Mouse (Mus musculus): ENCODE data around the gene Flrt1.

Flrt1 gene

GRCm38 (mm10) chr19:7130317-7130716, 24.8 kb upstream of the Flrt1 start:
- DNase-seq (ENCODE audit: low read depth, low spot score), result no peak

GRCm38 (mm10) chr19:7128551-7129475, 23.3 kb upstream of the Flrt1 start:
- DNase-seq (ENCODE audit: low read depth, low spot score), result peak; percentile 82

- no peak for DNase-seq (ENCODE audit: low read depth, low spot score)
Measured at GRCm38 (mm10) chr19:7126933-7127332, 21.4 kb upstream of the Flrt1 start.

DNA sequence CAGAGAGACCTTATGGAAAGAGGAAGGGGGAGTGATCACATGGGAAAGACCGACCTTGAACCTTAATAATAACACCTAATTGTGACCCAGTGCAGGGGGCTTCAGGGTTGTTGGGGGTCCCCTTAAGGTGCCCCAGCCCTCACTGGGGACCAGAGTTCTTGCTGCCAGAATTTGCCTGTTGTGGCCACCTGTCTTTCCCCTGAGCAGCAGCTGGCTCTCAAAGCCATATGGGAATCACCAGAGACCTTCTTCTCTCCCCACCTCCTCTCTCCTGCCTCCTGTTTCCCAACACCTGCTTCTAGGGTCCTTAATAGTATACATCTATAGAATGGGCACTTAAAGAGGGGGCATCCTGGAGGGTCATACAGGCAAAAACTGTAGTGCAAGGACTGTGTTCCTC, 20.7 kb upstream of the Flrt1 start:
- DNase-seq (ENCODE audit: low read depth, low spot score), result no peak

DNA sequence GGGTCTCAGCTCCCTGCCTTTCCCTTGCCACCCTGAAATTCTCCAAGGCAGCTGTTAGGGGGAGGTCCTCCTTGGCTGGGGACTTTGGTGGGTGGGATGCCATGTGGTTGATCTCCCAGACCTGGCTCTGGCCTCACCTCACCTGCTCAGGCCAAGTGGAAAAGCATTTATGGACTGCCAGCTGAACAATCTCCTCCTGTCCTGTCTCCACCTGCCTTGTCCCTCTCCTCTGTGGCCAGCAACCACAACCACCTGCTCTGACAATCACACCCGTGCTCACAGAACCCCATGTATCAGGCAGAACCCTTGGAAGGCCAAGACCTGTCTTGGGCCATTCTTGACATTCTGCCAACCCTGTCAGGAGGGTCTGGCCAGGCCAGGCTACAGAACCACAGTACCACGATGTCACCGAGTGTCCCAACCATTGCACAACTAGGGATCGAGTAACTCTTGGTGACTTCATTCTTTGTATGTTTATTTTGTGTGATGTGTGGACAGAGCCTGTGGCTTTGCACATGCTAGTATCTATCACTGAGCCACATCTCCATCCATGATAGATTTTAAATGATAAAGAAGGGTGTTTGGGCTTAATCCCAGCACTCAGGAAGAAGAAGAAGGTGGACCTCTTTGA, 20.1 kb upstream of the Flrt1 start:
- no peak for DNase-seq (ENCODE audit: low read depth, low spot score)

GRCm38 (mm10) chr19:7122698-7123306, 17.3 kb upstream of the Flrt1 start:
- DNase-seq (ENCODE audit: low read depth, low spot score), result no peak

DNA sequence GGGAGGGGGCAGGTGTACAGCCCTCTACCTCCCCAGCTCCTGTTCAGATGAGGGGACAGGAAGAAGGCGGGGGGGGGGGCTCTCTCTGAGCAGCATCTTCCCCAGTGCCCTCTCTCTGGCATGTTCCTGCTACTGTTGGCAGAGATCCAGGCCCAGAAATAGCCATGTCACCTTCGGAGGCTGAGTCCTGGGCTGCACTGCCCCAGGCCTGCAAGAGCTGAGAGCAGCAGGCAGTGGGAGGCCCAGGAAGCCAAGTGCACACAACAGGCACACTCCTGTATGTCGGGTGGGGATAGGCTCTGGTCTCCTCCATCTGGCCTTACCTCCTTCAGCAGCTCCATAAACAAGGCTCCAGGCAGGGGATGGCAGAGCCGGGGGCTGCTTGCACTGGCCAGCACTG, 16.7 kb upstream of the Flrt1 start:
- peak; percentile 63 for DNase-seq (ENCODE audit: low read depth, low spot score)

- DNase-seq (ENCODE audit: low read depth, low spot score), result peak; percentile 74
Measured at GRCm38 (mm10) chr19:7121252-7121651, 15.7 kb upstream of the Flrt1 start.

GRCm38 (mm10) chr19:7117653-7118307, 12.3 kb upstream of the Flrt1 start:
- DNase-seq (ENCODE audit: low read depth, low spot score), result no peak

DNA sequence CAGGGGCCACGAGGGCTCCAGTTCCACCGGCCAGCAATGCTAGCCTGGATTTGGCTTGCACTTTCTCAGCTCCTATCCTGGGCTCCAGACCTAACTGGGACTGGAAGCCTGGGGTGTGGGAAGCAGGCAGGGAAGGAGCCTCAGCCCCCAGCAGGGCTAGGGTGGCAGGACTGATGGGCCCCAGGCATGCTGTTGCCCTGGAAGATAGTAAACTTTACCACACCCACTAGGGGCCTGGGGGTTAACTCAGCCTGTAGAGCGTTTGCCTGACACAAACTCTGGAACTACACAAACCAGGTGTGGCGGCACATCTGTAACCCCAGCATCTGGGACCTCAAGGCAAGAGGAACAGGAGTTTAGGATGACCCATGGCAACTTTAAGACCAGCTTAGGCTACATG, 11.6 kb upstream of the Flrt1 start:
- no peak for DNase-seq (ENCODE audit: low read depth, low spot score)

GRCm38 (mm10) chr19:7116038-7116731, 10.7 kb upstream of the Flrt1 start:
- DNase-seq (ENCODE audit: low read depth, low spot score), result no peak

DNA sequence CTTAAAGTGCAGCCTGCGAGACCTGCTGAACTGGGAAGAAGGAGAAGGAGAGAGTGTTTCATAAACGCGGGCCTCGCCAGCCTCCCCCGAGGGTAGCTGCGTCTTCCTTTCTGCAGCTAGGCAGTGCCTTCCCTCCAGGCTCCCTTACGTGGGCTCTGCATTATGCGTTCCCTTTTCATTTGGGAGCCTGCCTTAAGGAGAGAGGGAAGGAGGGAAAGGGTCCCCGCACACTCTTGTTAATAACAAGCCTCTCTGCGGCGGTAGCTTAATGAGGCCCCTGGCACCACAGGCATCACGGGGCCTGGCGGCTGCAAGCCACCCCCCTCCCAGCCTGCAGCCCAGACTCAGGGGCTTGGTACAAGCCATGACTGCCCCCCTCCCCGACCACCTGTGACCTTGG, 8.0 kb upstream of the Flrt1 start:
- DNase-seq (ENCODE audit: low read depth, low spot score), result peak; percentile 63

- no peak for DNase-seq (ENCODE audit: low read depth, low spot score)
Measured at GRCm38 (mm10) chr19:7112628-7113027, 7.1 kb upstream of the Flrt1 start.

- no peak for DNase-seq (ENCODE audit: low read depth, low spot score)
Measured at GRCm38 (mm10) chr19:7111710-7112109, 6.2 kb upstream of the Flrt1 start.

GRCm38 (mm10) chr19:7111309-7111708, 5.8 kb upstream of the Flrt1 start:
- no peak for DNase-seq (ENCODE audit: low read depth, low spot score)

DNA sequence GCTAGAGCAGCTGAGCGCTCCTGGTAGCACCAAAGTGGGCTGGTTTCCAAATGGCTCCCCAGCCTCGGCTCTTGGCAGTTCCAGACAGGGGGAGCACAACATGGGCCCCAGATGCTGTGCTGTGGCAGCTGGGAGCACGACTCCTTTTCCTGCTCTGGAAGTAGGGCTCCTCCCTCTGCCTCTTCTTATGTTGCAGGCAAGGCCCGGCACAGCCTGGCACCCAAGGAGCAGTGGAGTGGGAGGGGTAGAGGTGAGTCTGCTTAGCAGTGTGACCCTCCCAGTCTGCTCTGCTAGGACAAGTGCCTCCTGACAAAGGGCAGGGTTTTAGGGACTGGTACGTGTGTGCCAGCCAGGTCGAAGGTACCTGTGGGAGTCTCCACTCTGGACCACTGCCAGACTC, 5.3 kb upstream of the Flrt1 start:
- peak; percentile 68 for DNase-seq (ENCODE audit: low read depth, low spot score)

- DNase-seq (ENCODE audit: low read depth, low spot score), result no peak
Measured at GRCm38 (mm10) chr19:7110097-7110496, 4.6 kb upstream of the Flrt1 start.

DNA sequence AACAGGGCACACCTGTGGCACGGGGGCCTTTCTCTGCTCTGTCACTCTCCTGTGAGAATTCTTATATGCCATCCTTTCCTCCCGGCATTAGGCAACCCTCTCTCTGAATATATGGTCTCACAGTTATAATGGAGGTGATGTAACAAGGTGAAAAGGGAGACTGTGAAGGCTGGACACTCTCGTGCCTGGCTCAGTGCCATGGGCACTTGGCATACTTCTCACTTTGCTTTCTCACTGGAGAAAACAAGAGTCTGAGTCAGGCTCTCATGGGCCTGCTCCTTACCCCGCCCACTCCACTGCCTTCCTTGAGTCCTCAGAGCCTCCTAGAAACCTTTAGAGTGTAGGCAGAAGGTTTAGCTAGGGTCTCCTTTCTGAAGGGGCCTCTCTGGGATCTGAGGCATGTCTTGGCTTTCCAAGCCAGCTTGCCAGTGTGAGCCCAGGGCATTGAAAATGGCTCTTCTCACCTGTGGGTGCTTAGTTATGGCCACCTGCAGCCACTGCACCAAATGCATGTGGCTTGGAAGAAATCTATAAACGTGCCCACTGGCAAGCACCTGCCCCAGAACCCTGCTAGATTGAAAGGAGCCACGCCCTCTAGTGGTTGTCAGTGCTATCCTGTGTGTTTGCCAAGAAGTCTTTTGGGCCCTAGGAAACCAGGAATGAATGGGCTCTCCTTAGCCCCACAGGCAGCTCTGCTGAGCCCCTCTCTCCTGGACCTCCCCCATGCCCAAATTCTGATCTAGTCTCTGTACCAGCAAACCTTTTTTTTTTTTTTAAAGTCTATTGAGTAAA, 2.8 kb upstream of the Flrt1 start:
- DNase-seq (ENCODE audit: low read depth, low spot score), result peak; percentile 72

GRCm38 (mm10) chr19:7107174-7107573, 1.6 kb upstream of the Flrt1 start:
- DNase-seq (ENCODE audit: low read depth, low spot score), result no peak

- DNase-seq (ENCODE audit: low read depth, low spot score), result no peak
Measured at GRCm38 (mm10) chr19:7106566-7106965, 1.0 kb upstream of the Flrt1 start.

DNA sequence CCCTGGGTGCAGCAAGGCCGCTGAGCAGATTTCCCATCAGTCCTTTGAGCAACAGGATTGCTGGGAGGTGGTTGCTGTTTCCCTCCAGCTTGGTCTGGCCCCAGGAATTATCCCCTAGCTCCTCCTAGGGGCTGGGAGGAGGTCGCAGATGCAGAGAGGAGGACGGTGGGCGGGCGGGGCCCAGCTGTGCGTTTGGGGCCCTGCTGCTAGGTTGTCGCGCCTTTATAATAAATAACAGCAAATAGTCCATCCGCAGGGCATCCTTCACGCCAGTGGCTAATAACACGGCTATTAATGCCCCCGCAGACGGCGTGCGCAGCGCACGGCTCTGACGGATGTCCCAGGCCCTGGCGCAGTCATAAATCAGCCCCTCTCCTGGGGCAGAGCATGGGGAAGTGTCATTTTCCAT, 1.5 kb downstream of the Flrt1 start:
- no peak for DNase-seq (ENCODE audit: low read depth, low spot score)

Measured in brain, adult 2 months (tissue).